Mouse (Mus musculus): ENCODE data around the gene Gm42906. TPM values are rescaled to one million over a fixed set of nuclear protein-coding genes. Genes with fewer than 3 reads are reported as not detected.

Gm42906 gene
- polyA plus RNA-seq, 1 experiment, result not detected

DNA sequence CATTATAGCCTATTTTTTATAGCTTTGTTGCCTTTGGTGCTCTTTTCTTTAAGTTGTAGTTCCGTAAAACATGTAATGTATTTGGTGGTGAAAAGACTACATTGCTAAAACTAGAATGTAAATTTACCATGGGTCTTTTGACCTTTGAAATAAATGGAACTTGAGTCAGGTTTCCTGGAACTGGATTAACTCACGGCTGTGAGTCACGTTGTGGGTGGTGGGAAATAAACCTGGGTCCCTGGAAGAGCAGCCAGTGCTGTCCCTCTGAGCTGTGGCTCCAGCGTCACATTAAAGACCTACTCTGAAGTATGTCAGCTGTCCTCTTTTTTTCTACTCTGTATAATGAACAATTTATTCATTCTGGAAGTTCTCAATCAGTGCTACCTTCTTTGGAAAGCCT lies 51.0 kb downstream of the Gm42906 start:
- no peaks in the 10 kb centered on the region for H3K4me1 ChIP-seq (ENCODE audit: control insufficient read depth, insufficient read depth, low read length)
- H3K4me3 ChIP-seq (ENCODE audit: insufficient read depth, low read depth, low read length), result no peak overlapping the region
- 62% methylated on average over 4 of the region's 4 CpGs for WGBS

GRCm38 (mm10) chr5:151374825-151375224 lies 53.1 kb downstream of the Gm42906 start:
- Histone ChIP-seq H3K27ac (ENCODE audit: insufficient read depth, low read depth, low read length) (no peak overlapping the region), H3K4me3 (ENCODE audit: insufficient read depth, low read depth, low read length) (no peak overlapping the region), H3K4me1 (ENCODE audit: control insufficient read depth, insufficient read depth, low read length) (no peaks in the 10 kb centered on the region)
- no peak for TF ChIP-seq CTCF (IDR thresholded peaks at IDR 0.05; ENCODE audit: insufficient read depth, low read depth, low read length)
- no peak for TF ChIP-seq POLR2A (IDR thresholded peaks at IDR 0.05; ENCODE audit: insufficient read depth, low read depth, low read length)
- 69% methylated on average over 2 of the region's 2 CpGs for WGBS

More for the DNA sequence above, 51.0 kb downstream of the Gm42906 start:
- TF ChIP-seq POLR2A (IDR thresholded peaks at IDR 0.05; ENCODE audit: insufficient read depth, low read depth, low read length), result no peak
- no peak for TF ChIP-seq CTCF (IDR thresholded peaks at IDR 0.05; ENCODE audit: insufficient read depth, low read depth, low read length)
- no peak overlapping the region for H3K27ac ChIP-seq (ENCODE audit: insufficient read depth, low read depth, low read length)

DNA sequence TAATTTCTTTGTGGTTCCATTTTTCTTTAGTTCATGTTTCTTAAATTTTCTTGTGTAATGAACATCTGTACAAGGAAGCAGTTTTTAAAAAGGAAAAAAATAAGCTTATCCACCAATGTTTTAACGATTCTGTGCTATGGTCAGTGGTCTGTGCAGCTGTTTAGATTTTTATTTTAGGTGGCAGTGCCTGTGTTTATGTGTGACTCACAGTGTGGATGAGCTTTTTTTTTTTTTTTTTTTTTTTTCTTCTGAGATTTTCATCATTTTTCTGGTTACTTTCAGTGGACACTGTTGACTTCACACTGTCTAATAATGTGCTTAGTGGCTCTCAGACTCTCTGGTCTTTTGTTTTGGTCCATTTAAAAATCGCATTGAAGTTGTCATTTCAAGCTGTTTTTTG lies 56.8 kb downstream of the Gm42906 start:
- TF ChIP-seq CTCF (IDR thresholded peaks at IDR 0.05; ENCODE audit: insufficient read depth, low read depth, low read length), result no peak
- TF ChIP-seq POLR2A (IDR thresholded peaks at IDR 0.05; ENCODE audit: insufficient read depth, low read depth, low read length), result no peak
- WGBS, result 86% methylated on average over 2 of the region's 2 CpGs
- Histone ChIP-seq H3K4me3 (ENCODE audit: insufficient read depth, low read depth, low read length) (no peak overlapping the region), H3K27ac (ENCODE audit: insufficient read depth, low read depth, low read length) (no peak overlapping the region), H3K4me1 (ENCODE audit: control insufficient read depth, insufficient read depth, low read length) (no peaks in the 10 kb centered on the region)

DNA sequence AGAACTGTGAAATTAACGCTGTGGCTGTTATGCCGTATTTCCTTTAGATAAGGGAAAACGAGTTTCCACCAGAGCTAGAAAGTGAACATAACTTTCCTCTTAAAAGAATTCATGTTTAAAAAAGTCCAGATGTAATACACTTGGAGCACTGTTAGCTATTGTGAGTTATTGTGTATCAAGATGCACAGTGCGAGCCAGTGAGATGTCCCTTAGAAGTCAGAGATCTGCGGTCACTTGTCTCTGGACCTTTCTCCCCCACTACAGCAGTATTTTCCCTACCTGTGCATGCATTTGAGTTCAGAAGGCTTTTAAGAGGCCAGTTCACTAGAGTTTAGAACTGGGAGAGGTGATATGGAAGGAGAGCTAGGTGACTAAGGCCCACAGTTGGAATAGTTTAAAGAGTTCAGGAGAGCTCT lies 58.6 kb downstream of the Gm42906 start:
- Histone ChIP-seq H3K4me1 (ENCODE audit: control insufficient read depth, insufficient read depth, low read length) (no peaks in the 10 kb centered on the region), H3K4me3 (ENCODE audit: insufficient read depth, low read depth, low read length) (no peak overlapping the region), H3K27ac (ENCODE audit: insufficient read depth, low read depth, low read length) (peak overlapping the region; percentile 98)
- WGBS, result 30% methylated on average over 5 of the region's 5 CpGs
- no peak for TF ChIP-seq CTCF (IDR thresholded peaks at IDR 0.05; ENCODE audit: insufficient read depth, low read depth, low read length)

- Histone ChIP-seq H3K4me3 (ENCODE audit: insufficient read depth, low read depth, low read length) (peak overlapping the region; percentile 94), H3K27ac (ENCODE audit: insufficient read depth, low read depth, low read length) (peak overlapping the region; percentile 98), H3K4me1 (ENCODE audit: control insufficient read depth, insufficient read depth, low read length) (no peaks in the 10 kb centered on the region)
- under 1% methylated on average over 75 of the region's 75 CpGs for WGBS
- TF ChIP-seq CTCF (IDR thresholded peaks at IDR 0.05; ENCODE audit: insufficient read depth, low read depth, low read length) (peak; percentile 68), POLR2A (IDR thresholded peaks at IDR 0.05; ENCODE audit: insufficient read depth, low read depth, low read length) (peak; percentile 84)
Measured at GRCm38 (mm10) chr5:151368395-151369190, 59.4 kb downstream of the Gm42906 start.

DNA sequence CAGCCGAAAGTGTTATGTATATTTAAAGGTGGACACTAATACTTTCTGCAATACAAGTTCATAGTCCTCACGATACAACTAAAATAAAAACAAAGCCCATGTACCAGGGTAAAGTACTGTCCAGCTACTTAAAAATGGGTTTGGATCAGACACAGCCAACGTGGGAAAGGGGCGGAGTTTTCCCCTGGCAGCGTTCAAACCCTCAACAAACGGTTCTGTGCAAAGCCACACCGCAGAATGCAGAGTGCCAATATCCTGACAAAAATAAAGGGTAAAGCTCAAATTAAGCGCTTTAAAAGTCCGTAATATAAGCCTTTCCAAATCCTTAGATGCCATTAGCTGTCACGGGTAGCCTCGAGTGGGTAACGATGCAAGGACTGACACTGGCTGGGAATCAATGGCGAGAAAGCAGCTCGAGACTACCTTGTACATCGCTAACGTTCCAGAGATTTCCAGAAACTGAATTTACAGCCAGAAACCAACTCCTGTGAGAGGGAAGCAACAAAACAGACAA lies 60.0 kb downstream of the Gm42906 start:
- TF ChIP-seq POLR2A (IDR thresholded peaks at IDR 0.05; ENCODE audit: insufficient read depth, low read depth, low read length), result no peak
- TF ChIP-seq CTCF (IDR thresholded peaks at IDR 0.05; ENCODE audit: insufficient read depth, low read depth, low read length), result no peak

GRCm38 (mm10) chr5:151367317-151367716 lies 60.6 kb downstream of the Gm42906 start:
- 88% methylated on average over 1 of the region's 1 CpGs for WGBS
- Histone ChIP-seq H3K4me1 (ENCODE audit: control insufficient read depth, insufficient read depth, low read length) (no peaks in the 10 kb centered on the region), H3K27ac (ENCODE audit: insufficient read depth, low read depth, low read length) (0 out of 2 replicates have a peak overlapping the region, but pooled peaks have one; percentile 51), H3K4me3 (ENCODE audit: insufficient read depth, low read depth, low read length) (no peak overlapping the region)
- no peak for TF ChIP-seq CTCF (IDR thresholded peaks at IDR 0.05; ENCODE audit: insufficient read depth, low read depth, low read length)
- TF ChIP-seq POLR2A (IDR thresholded peaks at IDR 0.05; ENCODE audit: insufficient read depth, low read depth, low read length), result no peak

More for the DNA sequence above, 60.0 kb downstream of the Gm42906 start:
- Histone ChIP-seq H3K27ac (ENCODE audit: insufficient read depth, low read depth, low read length) (peak overlapping the region; percentile 86), H3K4me3 (ENCODE audit: insufficient read depth, low read depth, low read length) (peak overlapping the region; percentile 94), H3K4me1 (ENCODE audit: control insufficient read depth, insufficient read depth, low read length) (no peaks in the 10 kb centered on the region)
- WGBS, result 2% methylated on average over 16 of the region's 16 CpGs

GRCm38 (mm10) chr5:151363343-151364000 lies 64.5 kb downstream of the Gm42906 start:
- TF ChIP-seq CTCF (IDR thresholded peaks at IDR 0.05; ENCODE audit: insufficient read depth, low read depth, low read length), result no peak
- TF ChIP-seq POLR2A (IDR thresholded peaks at IDR 0.05; ENCODE audit: insufficient read depth, low read depth, low read length), result no peak
- Histone ChIP-seq H3K4me3 (ENCODE audit: insufficient read depth, low read depth, low read length) (no peak overlapping the region), H3K27ac (ENCODE audit: insufficient read depth, low read depth, low read length) (no peak overlapping the region), H3K4me1 (ENCODE audit: control insufficient read depth, insufficient read depth, low read length) (no peaks in the 10 kb centered on the region)
- 80% methylated on average over 3 of the region's 3 CpGs for whole genome bisulfite sequencing

DNA sequence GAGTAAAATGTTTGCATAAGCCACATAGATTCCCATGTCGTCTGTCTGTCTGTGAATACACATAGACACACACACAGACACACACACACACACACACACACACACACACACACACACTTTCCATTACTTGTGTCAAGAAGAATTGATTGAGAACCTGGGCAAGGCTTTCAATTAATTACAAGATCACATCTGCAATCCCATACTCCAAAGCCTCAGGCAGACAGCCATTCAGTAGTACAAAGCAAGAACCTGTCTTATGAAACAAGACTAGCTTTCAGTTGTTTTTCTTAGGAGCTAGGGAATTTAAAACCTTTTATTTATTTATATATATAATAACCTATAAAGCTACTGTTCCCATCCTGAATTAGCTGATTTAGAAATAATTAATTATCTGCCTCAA lies 78.3 kb downstream of the Gm42906 start:
- WGBS, result 73% methylated on average over 1 of the region's 1 CpGs
- no peaks in the 10 kb centered on the region for H3K4me1 ChIP-seq (ENCODE audit: control insufficient read depth, insufficient read depth, low read length)
- H3K27ac ChIP-seq (ENCODE audit: insufficient read depth, low read depth, low read length), result no peak overlapping the region
- H3K4me3 ChIP-seq (ENCODE audit: insufficient read depth, low read depth, low read length), result no peak overlapping the region
- no peak for TF ChIP-seq CTCF (IDR thresholded peaks at IDR 0.05; ENCODE audit: insufficient read depth, low read depth, low read length)

All from olfactory bulb, adult 2 months (tissue).